Mouse (Mus musculus): ENCODE measurements around the gene Fbxo8. TPM values are rescaled to one million over a fixed set of nuclear protein-coding genes. Genes with fewer than 3 reads are reported as not detected.

Gene Fbxo8
- polyA plus RNA-seq, 1 experiment from 2014 or later, result 58.8 TPM

DNA sequence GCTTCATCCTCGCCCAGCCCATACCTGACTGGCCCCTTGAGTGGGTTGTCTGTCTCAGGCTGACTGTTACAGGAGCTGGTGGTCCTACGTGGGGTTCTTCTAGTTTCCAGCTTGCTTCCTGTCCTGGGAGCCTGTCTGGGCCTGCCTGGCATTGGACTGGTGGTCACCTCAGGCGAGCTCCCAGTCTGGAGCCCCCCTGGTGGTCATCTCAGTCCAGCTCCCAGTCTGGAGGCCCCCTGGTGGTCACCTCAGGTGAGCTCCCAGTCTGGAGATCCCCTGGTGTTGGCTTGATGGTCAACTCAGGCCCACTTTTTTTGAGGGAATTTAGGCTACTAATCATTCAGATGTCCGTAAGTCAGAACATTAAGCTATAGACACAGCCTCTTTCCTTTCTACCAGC, 29.8 kb upstream of the Fbxo8 start:
- Histone ChIP-seq H3K4me1 (replicated peaks; ENCODE audit: insufficient read depth, low read length) (no peaks in the 10 kb centered on the region), H3K9ac (ENCODE audit: low read depth, low read length) (no peak overlapping the region), H3K36me3 (ENCODE audit: insufficient read depth, low read length) (no peaks in the 10 kb centered on the region), H3K9me3 (replicated peaks; ENCODE audit: low read length) (no peaks in the 10 kb centered on the region), H3K27me3 (ENCODE audit: insufficient read depth, low read length) (no peaks in the 10 kb centered on the region), H3K4me3 (replicated peaks; ENCODE audit: low read depth, low read length) (no peak overlapping the region), H3K27ac (no peak overlapping the region), H3K4me2 (ENCODE audit: low read length) (no peak overlapping the region)
- 84% methylated on average over 4 of the region's 4 CpGs for WGBS
- TF ChIP-seq CTCF (IDR thresholded peaks at IDR 0.05; ENCODE audit: low read depth), result peak; percentile 39
- no peak; the same call in 1 of the 2 replicates for ATAC-seq (replicated peaks; ENCODE audit: low FRiP score, low read depth)
- no peak for DNase-seq (ENCODE audit: low spot score)

DNA sequence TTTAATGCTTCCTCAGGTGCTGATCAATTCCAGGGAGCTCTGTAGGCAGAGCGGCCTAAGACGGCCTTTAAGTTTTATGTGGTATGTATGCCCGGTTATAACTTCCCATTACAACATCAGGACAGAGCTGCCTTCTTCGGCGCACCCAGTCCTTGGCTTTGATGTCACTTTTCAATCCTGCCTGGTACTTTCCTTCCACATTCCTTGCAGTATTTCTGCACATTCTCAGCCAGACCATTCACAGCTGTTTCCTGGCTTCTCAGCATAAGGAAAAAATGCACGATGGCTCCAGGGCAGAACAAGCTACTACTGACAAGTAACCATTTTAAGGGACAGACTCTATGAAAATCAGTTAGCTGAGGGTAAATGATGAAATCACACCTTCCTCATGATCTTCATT, 22.0 kb upstream of the Fbxo8 start:
- Histone ChIP-seq H3K4me1 (replicated peaks; ENCODE audit: insufficient read depth, low read length) (no peaks in the 10 kb centered on the region), H3K27ac (no peak overlapping the region), H3K27me3 (ENCODE audit: insufficient read depth, low read length) (no peaks in the 10 kb centered on the region), H3K4me2 (ENCODE audit: low read length) (no peak overlapping the region), H3K9me3 (replicated peaks; ENCODE audit: low read length) (no peaks in the 10 kb centered on the region), H3K9ac (ENCODE audit: low read depth, low read length) (no peak overlapping the region), H3K4me3 (replicated peaks; ENCODE audit: low read depth, low read length) (no peak overlapping the region), H3K36me3 (ENCODE audit: insufficient read depth, low read length) (peaks cover 7% of the 10 kb centered on the region; the same call in 1 of the 2 replicates)
- DNase-seq (ENCODE audit: low spot score) (no peak), ATAC-seq (replicated peaks; ENCODE audit: low FRiP score, low read depth) (no peak)
- WGBS, result 82% methylated on average over 6 of the region's 6 CpGs
- no peak for TF ChIP-seq CTCF (IDR thresholded peaks at IDR 0.05; ENCODE audit: low read depth)

DNA sequence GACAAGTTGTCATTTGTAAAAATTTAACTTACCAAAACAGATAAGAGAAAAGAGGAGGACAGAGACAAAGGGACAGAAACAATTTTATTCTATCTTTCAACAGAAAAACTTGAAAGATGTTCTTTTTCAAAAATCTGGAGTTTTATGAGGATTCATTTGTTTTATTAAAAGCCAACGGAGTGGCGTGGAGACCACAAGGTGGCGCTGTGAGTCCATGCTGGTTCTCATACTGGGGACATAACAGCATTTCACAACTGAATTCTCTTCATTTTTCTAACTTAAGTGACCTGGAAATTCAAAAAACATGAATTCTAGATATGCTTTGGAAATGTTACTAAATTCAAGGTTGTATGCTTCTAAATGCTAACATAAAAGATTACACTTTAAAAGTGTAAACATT, 20.5 kb upstream of the Fbxo8 start:
- 4% methylated on average over 3 of the region's 3 CpGs for WGBS
- Histone ChIP-seq H3K36me3 (ENCODE audit: insufficient read depth, low read length) (peaks cover 7% of the 10 kb centered on the region; the same call in 1 of the 2 replicates), H3K4me3 (replicated peaks; ENCODE audit: low read depth, low read length) (no peak overlapping the region), H3K27me3 (ENCODE audit: insufficient read depth, low read length) (no peaks in the 10 kb centered on the region), H3K27ac (no peak overlapping the region), H3K9me3 (replicated peaks; ENCODE audit: low read length) (no peaks in the 10 kb centered on the region), H3K4me1 (replicated peaks; ENCODE audit: insufficient read depth, low read length) (no peaks in the 10 kb centered on the region), H3K4me2 (ENCODE audit: low read length) (no peak overlapping the region), H3K9ac (ENCODE audit: low read depth, low read length) (no peak overlapping the region)
- no peak for ATAC-seq (replicated peaks; ENCODE audit: low FRiP score, low read depth)
- DNase-seq (ENCODE audit: low spot score), result peak; percentile 69
- TF ChIP-seq CTCF (IDR thresholded peaks at IDR 0.05; ENCODE audit: low read depth), result peak; percentile 88

DNA sequence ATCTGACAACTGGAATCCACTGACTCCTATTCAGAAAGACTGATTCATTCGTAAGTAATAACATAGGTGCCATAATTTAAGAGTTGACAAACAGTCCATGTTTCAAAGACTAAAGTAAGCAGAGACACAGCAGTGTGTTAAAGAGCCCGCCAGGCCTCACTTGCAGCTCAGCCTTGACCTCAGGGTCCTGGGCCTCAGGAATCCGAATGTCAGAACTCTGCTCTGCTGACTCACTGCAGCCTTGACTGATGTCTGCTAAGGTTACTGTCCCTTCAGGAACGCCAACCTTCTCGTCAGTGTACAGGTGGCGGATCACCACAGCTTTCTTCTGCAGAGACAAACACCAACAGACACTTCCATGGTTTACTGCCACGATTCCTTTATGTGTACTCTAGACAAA, 10.2 kb upstream of the Fbxo8 start:
- no peak overlapping the region for H3K27ac ChIP-seq
- no peaks in the 10 kb centered on the region for H3K4me1 ChIP-seq (replicated peaks; ENCODE audit: insufficient read depth, low read length)
- DNase-seq (ENCODE audit: low spot score) (no peak), ATAC-seq (replicated peaks; ENCODE audit: low FRiP score, low read depth) (no peak)
- no peaks in the 10 kb centered on the region for H3K9me3 ChIP-seq (replicated peaks; ENCODE audit: low read length)
- WGBS, result 83% methylated on average over 7 of the region's 7 CpGs
- H3K27me3 ChIP-seq (ENCODE audit: insufficient read depth, low read length), result no peaks in the 10 kb centered on the region
- H3K9ac ChIP-seq (ENCODE audit: low read depth, low read length), result no peak overlapping the region
- no peak for TF ChIP-seq CTCF (IDR thresholded peaks at IDR 0.05; ENCODE audit: low read depth)
- H3K36me3 ChIP-seq (ENCODE audit: insufficient read depth, low read length), result peaks cover 29% of the 10 kb centered on the region; the same call in 1 of the 2 replicates
- no peak overlapping the region for H3K4me2 ChIP-seq (ENCODE audit: low read length)
- no peak overlapping the region for H3K4me3 ChIP-seq (replicated peaks; ENCODE audit: low read depth, low read length)

DNA sequence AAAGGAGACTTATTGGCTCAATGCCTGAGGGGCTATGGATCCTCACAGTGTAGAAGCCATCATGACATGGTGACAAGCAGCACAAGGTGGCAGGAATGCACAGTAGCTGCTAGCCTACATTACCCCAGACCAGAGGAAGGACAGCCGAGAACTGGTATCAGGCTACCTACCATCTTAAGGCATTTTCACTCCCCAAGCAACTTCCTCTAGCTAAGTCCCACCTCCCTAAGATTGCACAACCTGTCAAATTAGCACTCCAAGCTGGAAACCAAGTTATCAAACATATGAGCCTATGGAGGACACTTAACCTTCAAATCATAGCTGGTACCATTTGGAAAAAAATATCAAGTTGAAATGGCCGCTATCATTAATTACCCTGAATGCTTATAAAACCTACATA, 3.0 kb upstream of the Fbxo8 start:
- ATAC-seq (replicated peaks; ENCODE audit: low FRiP score, low read depth), result no peak
- Histone ChIP-seq H3K4me2 (ENCODE audit: low read length) (no peak overlapping the region), H3K27me3 (ENCODE audit: insufficient read depth, low read length) (no peaks in the 10 kb centered on the region), H3K9me3 (replicated peaks; ENCODE audit: low read length) (no peaks in the 10 kb centered on the region), H3K9ac (ENCODE audit: low read depth, low read length) (no peak overlapping the region), H3K4me1 (replicated peaks; ENCODE audit: insufficient read depth, low read length) (0 out of 2 replicates have a peak, but pooled peaks cover 3% of the 10 kb centered on the region), H3K27ac (no peak overlapping the region), H3K4me3 (replicated peaks; ENCODE audit: low read depth, low read length) (no peak overlapping the region), H3K36me3 (ENCODE audit: insufficient read depth, low read length) (peaks cover 10% of the 10 kb centered on the region; the same call in 1 of the 2 replicates)
- no peak for TF ChIP-seq CTCF (IDR thresholded peaks at IDR 0.05; ENCODE audit: low read depth)
- DNase-seq (ENCODE audit: low spot score), result no peak
- whole genome bisulfite sequencing, result 89% methylated on average over 2 of the region's 2 CpGs

DNA sequence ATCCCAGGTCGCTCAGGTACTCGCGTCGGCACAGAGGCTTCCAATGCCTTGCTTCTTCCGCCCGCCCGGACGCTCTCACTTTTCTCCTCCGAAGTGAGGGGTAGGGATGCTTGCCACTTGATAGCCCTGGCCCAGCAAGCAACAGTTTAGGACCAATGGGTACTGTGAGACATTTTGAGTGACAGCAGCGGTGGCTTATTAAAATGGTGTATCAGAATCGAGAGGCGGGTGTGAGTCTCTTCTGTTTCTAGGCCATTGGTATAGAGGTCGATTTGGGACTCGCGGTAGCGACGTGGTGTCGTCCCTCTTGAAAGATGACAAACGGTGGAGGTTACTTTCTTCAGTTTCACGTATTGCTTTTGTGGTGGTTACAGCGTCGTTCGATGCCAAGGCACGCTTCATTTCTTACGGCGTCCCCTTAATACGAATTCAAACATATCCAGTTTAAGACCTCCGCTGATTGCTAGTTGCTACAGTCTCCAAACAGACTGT, 517 bp downstream of the Fbxo8 start:
- peak overlapping the region; percentile 83 for H3K4me3 ChIP-seq (replicated peaks; ENCODE audit: low read depth, low read length)
- DNase-seq (ENCODE audit: low spot score) (peak; percentile 97), ATAC-seq (replicated peaks; ENCODE audit: low FRiP score, low read depth) (peak; percentile 97)
- no peaks in the 10 kb centered on the region for H3K27me3 ChIP-seq (ENCODE audit: insufficient read depth, low read length)
- peak overlapping the region; percentile 74 for H3K9ac ChIP-seq (ENCODE audit: low read depth, low read length)
- H3K27ac ChIP-seq, result peak overlapping the region; percentile 92
- H3K4me2 ChIP-seq (ENCODE audit: low read length), result peak overlapping the region; percentile 55
- WGBS, result under 1% methylated on average over 28 of the region's 28 CpGs
- TF ChIP-seq CTCF (IDR thresholded peaks at IDR 0.05; ENCODE audit: low read depth), result no peak
- peaks cover under 1% of the 10 kb centered on the region; the same call in 1 of the 2 replicates for H3K36me3 ChIP-seq (ENCODE audit: insufficient read depth, low read length)
- 0 out of 2 replicates have a peak, but pooled peaks cover 3% of the 10 kb centered on the region for H3K4me1 ChIP-seq (replicated peaks; ENCODE audit: insufficient read depth, low read length)
- no peaks in the 10 kb centered on the region for H3K9me3 ChIP-seq (replicated peaks; ENCODE audit: low read length)

DNA sequence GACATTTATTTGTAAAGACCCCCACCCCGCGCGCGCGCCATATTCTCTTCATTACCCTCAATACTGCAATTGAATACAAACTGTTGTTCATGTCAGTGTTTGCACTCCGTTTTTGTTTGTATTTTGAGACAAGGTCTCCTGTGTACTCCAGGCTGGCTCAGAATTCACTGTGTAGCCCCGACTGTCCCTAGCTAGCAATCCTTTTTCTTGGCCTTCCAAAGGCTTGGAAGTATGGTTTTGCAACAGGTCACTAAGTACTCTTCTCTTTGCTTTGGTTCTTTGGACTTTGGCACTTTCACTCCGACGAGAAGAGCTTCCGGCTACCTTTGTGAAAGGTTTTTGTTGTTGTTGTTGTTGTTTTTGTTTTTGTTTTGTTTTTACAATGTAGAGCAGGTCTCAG, 1.2 kb downstream of the Fbxo8 start:
- Histone ChIP-seq H3K4me2 (ENCODE audit: low read length) (peak overlapping the region; percentile 55), H3K9ac (ENCODE audit: low read depth, low read length) (peak overlapping the region; percentile 74), H3K27ac (peak overlapping the region; percentile 92), H3K9me3 (replicated peaks; ENCODE audit: low read length) (no peaks in the 10 kb centered on the region), H3K4me1 (replicated peaks; ENCODE audit: insufficient read depth, low read length) (0 out of 2 replicates have a peak, but pooled peaks cover 3% of the 10 kb centered on the region), H3K4me3 (replicated peaks; ENCODE audit: low read depth, low read length) (peak overlapping the region; percentile 83), H3K36me3 (ENCODE audit: insufficient read depth, low read length) (no peaks in the 10 kb centered on the region), H3K27me3 (ENCODE audit: insufficient read depth, low read length) (no peaks in the 10 kb centered on the region)
- DNase-seq (ENCODE audit: low spot score) (peak; percentile 26), ATAC-seq (replicated peaks; ENCODE audit: low FRiP score, low read depth) (no peak)
- TF ChIP-seq CTCF (IDR thresholded peaks at IDR 0.05; ENCODE audit: low read depth), result no peak
- WGBS, result 25% methylated on average over 10 of the region's 10 CpGs
